Mouse (Mus musculus): ENCODE data around the gene Dock3. TPM values are rescaled to one million over a fixed set of nuclear protein-coding genes. Genes with fewer than 3 reads are reported as not detected.
A peak's percentile ranks its signal among the peaks of the same experiment; 100 is the strongest.

Gene Dock3
- total and polyA plus RNA-seq, 3 experiments: 1.0 to 9.0 (median 6.6) TPM

DNA sequence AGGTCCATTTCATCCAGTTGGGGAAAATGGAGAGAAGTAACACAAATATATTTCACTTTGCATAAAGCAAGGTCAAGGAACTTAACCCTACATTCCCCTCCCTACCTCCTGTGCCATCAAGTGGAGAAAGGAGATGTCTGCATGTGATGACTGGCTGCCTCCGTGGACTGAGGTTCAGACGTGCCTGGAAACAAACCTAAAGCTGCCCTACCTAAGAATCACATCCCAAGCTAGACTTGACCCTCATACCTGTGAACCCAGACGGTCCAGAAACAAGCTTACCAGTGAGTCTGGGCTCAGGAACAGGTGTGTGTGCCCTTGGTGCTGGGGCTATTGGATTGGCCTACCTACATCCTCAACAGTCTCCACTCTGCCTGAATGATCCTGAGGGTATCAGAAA is 338.4 kb downstream of the Dock3 start:
- no peak overlapping the region for H3K27ac ChIP-seq
- no peaks in the 10 kb centered on the region for H3K79me2 ChIP-seq (replicated peaks; ENCODE audit: control insufficient read depth, insufficient read depth, low read length)
- no peak overlapping the region for H3K4me3 ChIP-seq
- intact Hi-C loops (cut with DNase I): loop anchor here (10.0 kb wide), 1 partner anchor 641 kb away; the partner anchor contains the start of gene Tmem115
- H3K4me1 ChIP-seq (ENCODE audit: control insufficient read depth, insufficient read depth, low read length): peaks cover 2% of the 10 kb centered on the region; the same call in 1 of the 2 replicates
- H3K27me3 ChIP-seq (ENCODE audit: control insufficient read depth, insufficient read depth, low read length): no peaks in the 10 kb centered on the region
- H3K36me3 ChIP-seq (ENCODE audit: control insufficient read depth, insufficient read depth, low read length): peaks cover 4% of the 10 kb centered on the region; the same call in 1 of the 2 replicates
- DNase-seq: no peak
- H3K9ac ChIP-seq (ENCODE audit: low read depth, low read length): no peak overlapping the region
- WGBS: 76% methylated on average over 3 of the region's 3 CpGs
- no peak for TF ChIP-seq POLR2A (IDR thresholded peaks at IDR 0.05; ENCODE audit: insufficient read depth, low read depth, low read length)
- no peak for TF ChIP-seq CTCF (IDR thresholded peaks at IDR 0.05)
- TF ChIP-seq EP300 (IDR thresholded peaks at IDR 0.05; ENCODE audit: insufficient read depth, low read depth, low read length): no peak

DNA sequence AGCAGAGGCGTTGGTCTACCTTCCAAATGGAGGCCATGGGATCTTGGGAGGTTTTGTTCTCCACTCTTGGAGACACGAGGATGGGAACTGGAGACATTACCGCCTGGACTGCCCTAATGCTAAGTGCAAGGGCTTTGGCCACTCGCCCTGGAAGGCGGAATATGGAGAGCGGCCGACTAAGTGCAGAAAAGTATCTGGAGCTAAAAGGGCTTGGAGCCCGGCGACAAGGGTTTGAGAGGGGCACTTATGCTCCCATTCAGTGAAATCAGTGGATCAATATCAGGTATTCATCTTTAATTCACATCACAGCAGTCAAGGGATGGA is 339.2 kb downstream of the Dock3 start:
- no peak for TF ChIP-seq EP300 (IDR thresholded peaks at IDR 0.05; ENCODE audit: insufficient read depth, low read depth, low read length)
- TF ChIP-seq CTCF (IDR thresholded peaks at IDR 0.05): no peak
- no peak for TF ChIP-seq POLR2A (IDR thresholded peaks at IDR 0.05; ENCODE audit: insufficient read depth, low read depth, low read length)
- H3K9ac ChIP-seq (ENCODE audit: low read depth, low read length): peak overlapping the region; percentile 88
- H3K27me3 ChIP-seq (ENCODE audit: control insufficient read depth, insufficient read depth, low read length): no peaks in the 10 kb centered on the region
- H3K4me3 ChIP-seq: peak overlapping the region; percentile 93
- H3K4me1 ChIP-seq (ENCODE audit: control insufficient read depth, insufficient read depth, low read length): peaks cover 3% of the 10 kb centered on the region
- WGBS: under 1% methylated on average over 9 of the region's 9 CpGs
- no peaks in the 10 kb centered on the region for H3K79me2 ChIP-seq (replicated peaks; ENCODE audit: control insufficient read depth, insufficient read depth, low read length)
- H3K27ac ChIP-seq: peak overlapping the region; percentile 94
- DNase-seq: no peak
- peaks cover 4% of the 10 kb centered on the region; the same call in 1 of the 2 replicates for H3K36me3 ChIP-seq (ENCODE audit: control insufficient read depth, insufficient read depth, low read length)
- intact Hi-C loops (cut with DNase I): loop anchor here (10.0 kb wide), 1 partner anchor 642 kb away; the partner anchor contains the start of gene Tmem115

DNA sequence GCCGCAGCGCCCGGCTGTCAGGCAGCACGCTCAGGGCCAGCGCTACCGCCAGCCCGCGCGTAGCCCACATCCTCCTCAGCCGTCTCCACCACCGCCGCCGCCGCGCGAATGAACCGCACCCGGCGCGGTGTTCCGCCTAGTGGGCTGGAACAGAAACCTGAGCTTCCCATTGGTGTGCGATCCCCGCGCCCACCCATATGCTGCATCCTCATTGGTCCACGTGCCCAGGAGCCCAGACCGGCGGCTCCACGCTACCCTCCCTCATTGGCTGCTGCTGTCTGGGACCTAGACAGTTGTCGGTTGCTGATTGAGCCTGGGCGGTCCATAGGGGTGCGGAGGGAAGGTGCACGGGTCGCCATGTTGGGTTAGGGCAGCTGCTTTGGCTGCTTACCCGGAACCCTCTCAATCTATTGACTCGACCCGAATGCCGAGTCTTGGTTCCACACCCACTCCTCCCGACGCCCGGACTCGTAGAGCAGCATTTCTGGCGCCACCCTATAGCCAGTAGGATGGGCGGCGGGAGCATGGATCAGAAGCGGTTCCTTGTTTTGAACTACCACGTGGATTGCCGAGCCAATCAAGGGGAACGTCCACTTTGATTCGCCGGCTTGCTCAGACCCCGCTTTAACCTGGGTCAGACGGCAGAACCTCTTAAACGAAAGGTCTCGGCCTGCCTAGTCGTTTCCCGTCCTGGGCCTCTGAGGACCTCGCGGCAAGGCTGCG is 339.7 kb downstream of the Dock3 start, which contains the start of gene Manf:
Gene Manf (minus strand): TSS at position 151 of the 723 bp plus-strand sequence.
- Histone ChIP-seq H3K4me3 (peak within 1 kb of the TSS; percentile 93), H3K27me3 (ENCODE audit: control insufficient read depth, insufficient read depth, low read length) (no peaks in the 10 kb centered on the region), H3K36me3 (ENCODE audit: control insufficient read depth, insufficient read depth, low read length) (peaks cover 4% of the 10 kb centered on the region; the same call in 1 of the 2 replicates), H3K27ac (peak within 1 kb of the TSS; percentile 94), H3K9ac (ENCODE audit: low read depth, low read length) (peak within 1 kb of the TSS; percentile 88), H3K79me2 (replicated peaks; ENCODE audit: control insufficient read depth, insufficient read depth, low read length) (no peaks in the 10 kb centered on the region), H3K4me1 (ENCODE audit: control insufficient read depth, insufficient read depth, low read length) (peaks cover 4% of the 10 kb centered on the region)
- intact Hi-C loops (cut with DNase I): loop anchor here (10.0 kb wide), 1 partner anchor 643 kb away; the partner anchor contains the start of gene Tmem115
- peak; percentile 95 to 99 for DNase-seq
- TF ChIP-seq EP300 (IDR thresholded peaks at IDR 0.05; ENCODE audit: insufficient read depth, low read depth, low read length) (peak; percentile 42; the same call in 1 of the 2 replicates), CTCF (IDR thresholded peaks at IDR 0.05) (peak; percentile 48), POLR2A (IDR thresholded peaks at IDR 0.05; ENCODE audit: insufficient read depth, low read depth, low read length) (peak; percentile 99)
- WGBS: under 1% methylated on average over 59 of the region's 59 CpGs

DNA sequence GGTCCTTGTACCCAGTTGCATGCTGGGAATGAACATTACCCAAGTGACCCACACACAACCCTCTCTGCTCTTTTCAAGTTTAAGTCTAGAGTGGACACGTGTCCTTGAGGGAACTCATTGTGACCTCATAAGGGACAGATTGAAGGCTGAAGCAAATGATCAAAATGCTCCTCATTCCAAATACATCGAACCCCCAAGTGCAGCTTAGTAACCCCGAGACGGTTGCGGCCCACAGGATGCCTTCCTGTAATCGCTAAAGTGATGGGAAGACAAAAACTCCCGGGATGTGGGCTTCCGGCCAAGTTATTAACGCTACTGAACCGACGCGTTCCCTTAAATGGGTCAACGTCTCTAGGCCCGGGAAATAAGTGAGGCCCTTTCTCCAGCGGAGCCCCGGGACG is 340.4 kb downstream of the Dock3 start:
- no peak for DNase-seq
- H3K4me1 ChIP-seq (ENCODE audit: control insufficient read depth, insufficient read depth, low read length): peaks cover 4% of the 10 kb centered on the region
- H3K79me2 ChIP-seq (replicated peaks; ENCODE audit: control insufficient read depth, insufficient read depth, low read length): no peaks in the 10 kb centered on the region
- TF ChIP-seq POLR2A (IDR thresholded peaks at IDR 0.05; ENCODE audit: insufficient read depth, low read depth, low read length): no peak
- intact Hi-C loops (cut with DNase I): loop anchor here (10.0 kb wide), 1 partner anchor 643 kb away; the partner anchor contains the start of gene Tmem115
- no peaks in the 10 kb centered on the region for H3K27me3 ChIP-seq (ENCODE audit: control insufficient read depth, insufficient read depth, low read length)
- under 1% methylated on average over 17 of the region's 17 CpGs for WGBS
- H3K36me3 ChIP-seq (ENCODE audit: control insufficient read depth, insufficient read depth, low read length): peaks cover 4% of the 10 kb centered on the region; the same call in 1 of the 2 replicates
- peak overlapping the region; percentile 83 for H3K9ac ChIP-seq (ENCODE audit: low read depth, low read length)
- peak overlapping the region; percentile 94 for H3K27ac ChIP-seq
- peak overlapping the region; percentile 93 for H3K4me3 ChIP-seq

DNA sequence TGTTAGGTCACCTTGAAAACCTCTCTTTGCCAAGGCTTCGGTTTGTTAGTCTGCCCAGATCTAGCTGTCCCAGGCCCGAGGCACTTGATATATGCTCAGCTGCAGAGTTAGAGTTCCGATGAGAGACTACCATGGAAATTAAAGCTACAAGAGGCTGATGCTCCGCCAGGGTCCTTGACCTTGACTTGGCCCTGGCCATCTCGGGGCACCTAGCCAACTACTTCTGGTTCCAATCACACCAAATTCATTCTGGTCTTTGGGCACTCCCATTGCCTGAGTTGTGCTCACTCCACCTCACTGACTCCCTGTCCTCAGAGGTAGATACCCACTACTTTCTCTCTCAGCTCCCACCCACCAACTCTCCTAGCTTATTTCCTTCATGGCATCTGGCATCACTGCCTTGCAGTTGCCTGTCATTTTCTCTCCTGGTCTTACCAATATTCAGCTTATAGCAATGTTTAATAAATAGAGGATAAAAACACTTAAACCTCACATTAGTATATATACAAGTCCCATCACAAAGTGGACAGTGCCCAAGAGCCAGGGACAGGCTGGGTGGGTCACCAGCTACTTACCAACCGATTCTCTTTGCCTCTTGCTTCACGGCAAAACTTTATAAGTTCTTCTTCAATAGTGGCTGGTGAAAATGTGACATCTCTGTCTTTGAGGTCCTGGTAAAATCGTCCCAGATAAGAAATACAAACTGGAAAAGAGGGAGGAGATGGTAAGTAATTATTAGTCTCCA is 341.0 kb downstream of the Dock3 start:
- DNase-seq: peak; percentile 35 to 41
- peaks cover 4% of the 10 kb centered on the region; the same call in 1 of the 2 replicates for H3K36me3 ChIP-seq (ENCODE audit: control insufficient read depth, insufficient read depth, low read length)
- H3K4me3 ChIP-seq: peak overlapping the region; percentile 93
- H3K9ac ChIP-seq (ENCODE audit: low read depth, low read length): no peak overlapping the region
- H3K27ac ChIP-seq: peak overlapping the region; percentile 94
- 41% methylated on average over 8 of the region's 8 CpGs for WGBS
- intact Hi-C loops (cut with DNase I): loop anchor here (10.0 kb wide), 1 partner anchor 644 kb away; the partner anchor contains the start of gene Tmem115
- H3K79me2 ChIP-seq (replicated peaks; ENCODE audit: control insufficient read depth, insufficient read depth, low read length): no peaks in the 10 kb centered on the region
- H3K4me1 ChIP-seq (ENCODE audit: control insufficient read depth, insufficient read depth, low read length): peaks cover 5% of the 10 kb centered on the region
- TF ChIP-seq EP300 (IDR thresholded peaks at IDR 0.05; ENCODE audit: insufficient read depth, low read depth, low read length): no peak
- no peak for TF ChIP-seq POLR2A (IDR thresholded peaks at IDR 0.05; ENCODE audit: insufficient read depth, low read depth, low read length)
- no peak for TF ChIP-seq CTCF (IDR thresholded peaks at IDR 0.05)
- no peaks in the 10 kb centered on the region for H3K27me3 ChIP-seq (ENCODE audit: control insufficient read depth, insufficient read depth, low read length)

Measured in heart, adult 2 months (tissue).